Mouse (Mus musculus): ENCODE data around the gene Papolb. TPM values are rescaled to one million over a fixed set of nuclear protein-coding genes. Genes with fewer than 3 reads are reported as not detected.

Gene Papolb
- polyA plus RNA-seq (2012; fragmentation: generic; extraction: Trizol), result 0.02 TPM

DNA sequence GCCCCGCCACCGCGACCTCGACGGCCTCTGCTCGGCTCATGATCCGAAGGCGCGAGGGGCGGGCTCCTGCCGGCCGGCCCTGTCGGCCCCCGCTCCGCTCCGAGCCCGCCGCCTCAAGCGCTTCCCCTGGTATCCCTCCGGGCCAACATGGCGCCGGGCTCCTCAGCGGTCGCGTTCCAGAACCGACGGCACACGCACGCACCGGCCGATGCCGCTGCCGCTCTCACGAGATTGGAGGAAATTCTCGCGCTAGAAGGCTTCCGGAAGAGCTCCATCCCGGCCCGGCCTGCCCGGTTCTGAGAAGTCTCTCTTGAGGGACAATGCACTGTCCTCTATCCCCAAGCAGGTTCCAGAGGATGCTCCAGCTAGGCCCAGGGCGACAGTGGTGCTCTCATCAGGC lies at the start of gene Papolb:
Papolb (minus strand) TSS at position 162 of the 400 bp plus-strand sequence.
- Histone ChIP-seq H3K36me3 (ENCODE audit: control insufficient read depth, insufficient read depth) (no peaks in the 10 kb centered on the region), H3ac (ENCODE audit: control insufficient read depth, insufficient read length) (no peak within 1 kb of the TSS), H3K27me3 (ENCODE audit: control insufficient read depth, insufficient read depth, insufficient read length) (no peaks in the 10 kb centered on the region), H3K79me2 (ENCODE audit: control insufficient read depth, insufficient read depth) (no peaks in the 10 kb centered on the region), H3K4me3 (no peak within 1 kb of the TSS), H3K4me2 (ENCODE audit: low read depth) (no peak within 1 kb of the TSS)
- TF ChIP-seq POLR2A (IDR thresholded peaks at IDR 0.05; ENCODE audit: insufficient read length, low read depth), result no peak
- TF ChIP-seq USF1 (IDR thresholded peaks at IDR 0.05; ENCODE audit: low read depth), result no peak
- TF ChIP-seq SRF (IDR thresholded peaks at IDR 0.05; ENCODE audit: control insufficient read depth, insufficient read length, low read depth), result no peak
- no peak for TF ChIP-seq CEBPB (IDR thresholded peaks at IDR 0.05; ENCODE audit: insufficient read depth, poor library complexity, severe bottlenecking)
- TF ChIP-seq TCF3 (IDR thresholded peaks at IDR 0.05; ENCODE audit: insufficient read length, low read depth), result no peak
- no peak for TF ChIP-seq MYOD1 (IDR thresholded peaks at IDR 0.05; ENCODE audit: control insufficient read depth in 1 of 3, insufficient read length in 2 of 3, low read depth in 2 of 3)
- no peak for TF ChIP-seq MAX (IDR thresholded peaks at IDR 0.05; ENCODE audit: low read depth)
- TF ChIP-seq POLR2AphosphoS2 (IDR thresholded peaks at IDR 0.05; ENCODE audit: insufficient read length, low read depth), result no peak
- TF ChIP-seq TCF12 (IDR thresholded peaks at IDR 0.05; ENCODE audit: insufficient read depth, poor library complexity, severe bottlenecking), result no peak
- TF ChIP-seq E2F4 (IDR thresholded peaks at IDR 0.05; ENCODE audit: insufficient read depth), result no peak
- no peak for TF ChIP-seq MYOG (IDR thresholded peaks at IDR 0.05; ENCODE audit: control insufficient read depth in 1 of 3, insufficient read depth in 1 of 3, insufficient read length in 2 of 3, low read depth in 2 of 3)
- TF ChIP-seq REST (IDR thresholded peaks at IDR 0.05; ENCODE audit: insufficient read depth, insufficient read length), result no peak

DNA sequence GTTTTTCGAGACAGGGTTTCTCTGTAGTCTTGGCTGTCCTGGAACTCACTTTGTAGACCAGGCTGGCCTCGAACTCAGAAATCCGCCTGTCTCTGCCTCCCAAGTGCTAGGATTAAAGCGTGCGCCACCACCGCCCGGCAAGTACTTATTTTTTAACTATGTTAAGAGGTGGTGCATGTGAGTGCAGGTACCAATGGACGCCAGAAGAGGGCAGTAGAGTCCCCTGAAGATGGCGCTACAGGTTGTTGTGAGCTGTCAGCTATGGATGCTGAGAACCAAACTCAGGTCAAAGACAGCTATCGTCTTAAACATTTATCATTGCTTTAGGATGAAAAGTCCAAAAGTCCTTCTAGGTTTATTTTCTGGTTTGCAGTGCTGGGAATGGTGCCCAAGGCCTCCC lies 48.3 kb upstream of the Papolb start:
- no peak for TF ChIP-seq REST (IDR thresholded peaks at IDR 0.05; ENCODE audit: insufficient read depth, insufficient read length)
- no peak for TF ChIP-seq TCF12 (IDR thresholded peaks at IDR 0.05; ENCODE audit: insufficient read depth, poor library complexity, severe bottlenecking)
- TF ChIP-seq MAX (IDR thresholded peaks at IDR 0.05; ENCODE audit: low read depth), result no peak
- no peak for TF ChIP-seq E2F4 (IDR thresholded peaks at IDR 0.05; ENCODE audit: insufficient read depth)
- TF ChIP-seq MYOD1 (IDR thresholded peaks at IDR 0.05; ENCODE audit: control insufficient read depth in 1 of 3, insufficient read length in 2 of 3, low read depth in 2 of 3), result no peak
- no peak for TF ChIP-seq POLR2A (IDR thresholded peaks at IDR 0.05; ENCODE audit: insufficient read length, low read depth)
- no peak for TF ChIP-seq MYOG (IDR thresholded peaks at IDR 0.05; ENCODE audit: control insufficient read depth in 1 of 3, insufficient read depth in 1 of 3, insufficient read length in 2 of 3, low read depth in 2 of 3)
- no peak for TF ChIP-seq TCF3 (IDR thresholded peaks at IDR 0.05; ENCODE audit: insufficient read length, low read depth)
- no peak for TF ChIP-seq CEBPB (IDR thresholded peaks at IDR 0.05; ENCODE audit: insufficient read depth, poor library complexity, severe bottlenecking)
- TF ChIP-seq USF1 (IDR thresholded peaks at IDR 0.05; ENCODE audit: low read depth), result no peak
- TF ChIP-seq SRF (IDR thresholded peaks at IDR 0.05; ENCODE audit: control insufficient read depth, insufficient read length, low read depth), result no peak
- TF ChIP-seq POLR2AphosphoS2 (IDR thresholded peaks at IDR 0.05; ENCODE audit: insufficient read length, low read depth), result no peak
- H3K4me3 ChIP-seq, result no peak overlapping the region
- no peaks in the 10 kb centered on the region for H3K36me3 ChIP-seq (ENCODE audit: control insufficient read depth, insufficient read depth)
- H3K4me2 ChIP-seq (ENCODE audit: low read depth), result no peak overlapping the region
- H3K79me2 ChIP-seq (ENCODE audit: control insufficient read depth, insufficient read depth), result no peaks in the 10 kb centered on the region
- no peak overlapping the region for H3ac ChIP-seq (ENCODE audit: control insufficient read depth, insufficient read length)
- peaks cover 12% of the 10 kb centered on the region for H3K27me3 ChIP-seq (ENCODE audit: control insufficient read depth, insufficient read depth, insufficient read length)

DNA sequence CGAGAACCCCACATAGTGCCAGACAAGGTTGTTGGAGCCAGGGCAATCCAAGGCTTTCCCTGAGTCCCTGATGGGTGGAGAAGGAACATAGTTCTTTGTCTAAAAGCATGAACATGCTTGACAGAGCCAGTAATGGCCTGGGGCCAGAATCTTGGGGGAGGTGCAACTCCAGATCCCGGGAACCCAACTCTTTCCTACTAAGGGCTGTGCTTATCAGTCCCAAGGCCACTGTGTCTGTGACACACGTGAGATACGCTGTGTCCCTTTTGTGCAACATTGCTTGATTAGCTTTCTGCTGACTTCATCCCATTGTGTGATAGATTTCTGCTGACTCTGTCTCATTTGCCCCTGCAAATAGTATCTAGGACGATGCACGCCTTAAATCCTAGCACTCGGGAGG lies 47.0 kb upstream of the Papolb start:
- H3K27me3 ChIP-seq (ENCODE audit: control insufficient read depth, insufficient read depth, insufficient read length), result peaks cover 12% of the 10 kb centered on the region
- no peak for TF ChIP-seq POLR2A (IDR thresholded peaks at IDR 0.05; ENCODE audit: insufficient read length, low read depth)
- no peak for TF ChIP-seq TCF12 (IDR thresholded peaks at IDR 0.05; ENCODE audit: insufficient read depth, poor library complexity, severe bottlenecking)
- no peak for TF ChIP-seq SRF (IDR thresholded peaks at IDR 0.05; ENCODE audit: control insufficient read depth, insufficient read length, low read depth)
- no peak for TF ChIP-seq USF1 (IDR thresholded peaks at IDR 0.05; ENCODE audit: low read depth)
- no peak for TF ChIP-seq POLR2AphosphoS2 (IDR thresholded peaks at IDR 0.05; ENCODE audit: insufficient read length, low read depth)
- no peak for TF ChIP-seq MYOD1 (IDR thresholded peaks at IDR 0.05; ENCODE audit: control insufficient read depth in 1 of 3, insufficient read length in 2 of 3, low read depth in 2 of 3)
- no peak for TF ChIP-seq E2F4 (IDR thresholded peaks at IDR 0.05; ENCODE audit: insufficient read depth)
- no peak for TF ChIP-seq TCF3 (IDR thresholded peaks at IDR 0.05; ENCODE audit: insufficient read length, low read depth)
- TF ChIP-seq REST (IDR thresholded peaks at IDR 0.05; ENCODE audit: insufficient read depth, insufficient read length), result no peak
- no peak for TF ChIP-seq MYOG (IDR thresholded peaks at IDR 0.05; ENCODE audit: control insufficient read depth in 1 of 3, insufficient read depth in 1 of 3, insufficient read length in 2 of 3, low read depth in 2 of 3)
- TF ChIP-seq MAX (IDR thresholded peaks at IDR 0.05; ENCODE audit: low read depth), result no peak
- no peak for TF ChIP-seq CEBPB (IDR thresholded peaks at IDR 0.05; ENCODE audit: insufficient read depth, poor library complexity, severe bottlenecking)
- no peaks in the 10 kb centered on the region for H3K36me3 ChIP-seq (ENCODE audit: control insufficient read depth, insufficient read depth)

DNA sequence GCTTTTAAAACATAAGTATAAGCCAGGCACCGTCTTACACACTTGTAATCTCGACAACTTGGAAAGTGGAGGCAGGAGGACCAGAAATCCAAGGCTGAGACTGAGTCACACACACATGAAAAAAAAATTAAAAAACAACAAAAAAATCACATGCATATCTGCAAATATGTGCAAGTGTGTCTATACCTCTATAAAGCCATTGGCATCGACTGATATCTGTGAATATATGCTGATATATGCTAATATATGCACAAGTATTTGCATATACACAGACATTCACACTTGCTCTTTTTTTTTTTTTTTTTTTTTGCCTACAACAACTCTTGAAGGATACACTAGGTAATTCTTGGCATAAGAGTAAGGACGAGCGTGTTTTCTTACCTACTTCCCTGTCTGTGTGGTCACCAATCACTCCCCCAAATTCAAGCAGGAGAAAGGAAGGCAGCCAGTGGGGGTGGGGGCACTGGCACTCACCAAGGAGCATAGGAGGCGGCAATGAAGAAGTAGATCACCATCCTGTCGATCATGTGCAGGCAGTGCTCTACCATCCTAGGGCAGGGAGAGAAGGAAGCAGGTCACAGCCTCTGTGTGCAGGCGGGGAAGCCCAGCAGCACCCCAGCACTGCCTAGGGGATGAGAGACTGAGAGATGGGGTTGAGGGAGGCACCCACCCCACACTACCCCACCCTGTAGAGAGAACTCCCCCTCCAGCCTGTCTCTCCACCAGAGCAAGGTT lies 44.6 kb upstream of the Papolb start:
- no peak overlapping the region for H3K4me3 ChIP-seq
- no peaks in the 10 kb centered on the region for H3K79me2 ChIP-seq (ENCODE audit: control insufficient read depth, insufficient read depth)
- no peak overlapping the region for H3ac ChIP-seq (ENCODE audit: control insufficient read depth, insufficient read length)
- H3K36me3 ChIP-seq (ENCODE audit: control insufficient read depth, insufficient read depth), result no peaks in the 10 kb centered on the region
- no peak overlapping the region for H3K4me2 ChIP-seq (ENCODE audit: low read depth)
- TF ChIP-seq CEBPB (IDR thresholded peaks at IDR 0.05; ENCODE audit: insufficient read depth, poor library complexity, severe bottlenecking) (no peak), POLR2AphosphoS2 (IDR thresholded peaks at IDR 0.05; ENCODE audit: insufficient read length, low read depth) (no peak), REST (IDR thresholded peaks at IDR 0.05; ENCODE audit: insufficient read depth, insufficient read length) (no peak), USF1 (IDR thresholded peaks at IDR 0.05; ENCODE audit: low read depth) (no peak), TCF12 (IDR thresholded peaks at IDR 0.05; ENCODE audit: insufficient read depth, poor library complexity, severe bottlenecking) (no peak), MYOD1 (IDR thresholded peaks at IDR 0.05; ENCODE audit: control insufficient read depth in 1 of 3, insufficient read length in 2 of 3, low read depth in 2 of 3) (no peak), POLR2A (IDR thresholded peaks at IDR 0.05; ENCODE audit: insufficient read length, low read depth) (no peak), MYOG (IDR thresholded peaks at IDR 0.05; ENCODE audit: control insufficient read depth in 1 of 3, insufficient read depth in 1 of 3, insufficient read length in 2 of 3, low read depth in 2 of 3) (no peak), TCF3 (IDR thresholded peaks at IDR 0.05; ENCODE audit: insufficient read length, low read depth) (no peak), SRF (IDR thresholded peaks at IDR 0.05; ENCODE audit: control insufficient read depth, insufficient read length, low read depth) (no peak), MAX (IDR thresholded peaks at IDR 0.05; ENCODE audit: low read depth) (no peak), E2F4 (IDR thresholded peaks at IDR 0.05; ENCODE audit: insufficient read depth) (no peak)
- H3K27me3 ChIP-seq (ENCODE audit: control insufficient read depth, insufficient read depth, insufficient read length), result peaks cover 3% of the 10 kb centered on the region

More for the DNA sequence above, 47.0 kb upstream of the Papolb start:
- Histone ChIP-seq H3K79me2 (ENCODE audit: control insufficient read depth, insufficient read depth) (no peaks in the 10 kb centered on the region), H3ac (ENCODE audit: control insufficient read depth, insufficient read length) (no peak overlapping the region), H3K4me2 (ENCODE audit: low read depth) (no peak overlapping the region), H3K4me3 (no peak overlapping the region)

Data from myocyte (in vitro differentiated cells).